Mouse (Mus musculus) testis, adult 2 months (tissue): ENCODE data around the gene Tbc1d32. TPM values are rescaled to one million over a fixed set of nuclear protein-coding genes. Genes with fewer than 3 reads are reported as not detected.

Experiments
- H3K27ac ChIP-seq: fragments of 200-500 bp; 2 replicates; pipeline ENCODE4 v1.5.1; 2012; ENCODE audit warnings: low read depth, low read length; ENCODE audit not compliant: control insufficient read depth, insufficient read depth
- H3K27me3 ChIP-seq: fragments of 200-500 bp; 2 replicates; pipeline ENCODE4 v1.6.1; 2012; ENCODE audit warnings: mild to moderate bottlenecking, low read length, moderate library complexity; ENCODE audit not compliant: control insufficient read depth, insufficient read depth
- H3K36me3 ChIP-seq: fragments of 200-500 bp; 2 replicates; pipeline ENCODE4 v1.6.1; 2012; ENCODE audit warnings: mild to moderate bottlenecking, low read length; ENCODE audit not compliant: control insufficient read depth, insufficient read depth
- H3K4me1 ChIP-seq: fragments of 200-500 bp; 2 replicates; pipeline ENCODE4 v1.6.1; 2012; ENCODE audit warnings: low read length; ENCODE audit not compliant: control insufficient read depth, insufficient read depth
- H3K4me3 ChIP-seq: fragments of 200-500 bp; 2 replicates; pipeline ENCODE4 v1.5.1; 2012; ENCODE audit warnings: low read depth, mild to moderate bottlenecking, low read length, moderate library complexity, mixed read lengths; ENCODE audit not compliant: control insufficient read depth
- CTCF ChIP-seq: fragments of 200-500 bp; IDR thresholded peaks from 2 replicates; pipeline ENCODE4 v1.5.1; 2012; ENCODE audit warnings: low read depth, mild to moderate bottlenecking, inconsistent platforms, low read length, moderate library complexity; ENCODE audit not compliant: control insufficient read depth, insufficient read depth, insufficient replicate concordance
- POLR2A ChIP-seq: fragments of 200-500 bp; IDR thresholded peaks from 2 replicates; pipeline ENCODE4 v1.6.1; 2012; ENCODE audit warnings: low read depth, mild to moderate bottlenecking, inconsistent platforms, low read length, moderate library complexity; ENCODE audit not compliant: control insufficient read depth
- polyA plus RNA-seq: library from polyadenylated mRNA; depleted of rRNA; stranded (reverse); fragments of >200 nt; gene quantifications from 2 replicates; pipeline ENCODE4 v1.2.3, GENCODE M21; 2012

The Tbc1d32 gene
- polyA plus RNA-seq, 1 experiment: 2.5 TPM

DNA sequence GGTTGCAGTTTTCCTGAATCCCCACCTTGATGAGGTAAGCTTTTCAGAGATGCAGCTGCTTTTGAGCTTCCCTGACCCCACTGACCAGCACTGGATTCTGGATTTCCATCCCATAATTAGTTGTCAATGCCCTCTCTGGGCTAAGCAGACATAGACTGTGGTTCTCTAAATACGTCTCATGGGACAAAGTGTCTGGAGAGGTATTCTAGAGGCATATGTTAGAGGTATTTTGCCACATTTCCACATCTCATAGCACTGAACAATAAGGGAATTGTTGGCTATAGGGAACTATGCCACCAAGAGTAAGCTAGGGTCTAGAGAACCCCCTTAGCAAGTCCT, 121.5 kb downstream of the Tbc1d32 start:
- TF ChIP-seq CTCF (no peak), POLR2A (no peak)
- peak overlapping the region; percentile 87 for H3K4me3 ChIP-seq

DNA sequence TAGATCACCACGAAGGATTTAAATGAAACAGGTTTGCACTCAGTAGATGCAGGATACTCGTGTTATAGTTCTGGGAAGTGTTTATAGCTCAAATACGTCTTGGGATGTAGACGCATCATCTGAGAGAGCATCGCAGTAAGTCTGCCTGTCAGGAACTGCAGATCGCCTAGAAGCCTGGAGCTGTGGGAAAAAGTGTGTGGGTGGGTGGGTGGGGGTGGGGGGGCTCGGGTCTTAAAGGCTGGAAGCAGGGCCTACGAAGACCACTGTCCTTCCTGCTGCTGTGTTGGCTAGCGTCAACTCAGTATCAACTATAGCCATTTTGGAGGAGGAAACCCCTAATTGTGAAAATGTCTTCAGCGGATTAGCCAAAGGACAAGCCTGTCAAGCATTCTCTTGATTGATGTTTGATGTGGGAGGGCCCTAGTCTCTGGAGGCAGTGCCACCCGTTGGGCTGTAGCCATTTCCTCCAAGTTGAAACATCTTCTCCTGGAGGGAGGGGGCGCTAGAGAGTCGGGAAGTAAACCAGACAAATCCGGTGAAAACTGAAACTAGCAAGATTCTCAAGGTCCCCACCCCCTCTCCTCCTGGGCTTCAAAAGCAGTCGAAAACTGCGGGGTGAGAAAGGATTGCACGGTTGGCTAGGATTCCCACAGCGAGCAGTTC, 122.0 kb downstream of the Tbc1d32 start, which contains the start of gene Msl3l2:
Gene Msl3l2 (plus strand): TSS at position 585 of the 663 bp plus-strand sequence.
- peaks cover 5% of the 10 kb centered on the region for H3K4me1 ChIP-seq
- no peak for TF ChIP-seq POLR2A
- TF ChIP-seq CTCF: peak; percentile 58; the same call in 1 of the 2 replicates
- peak within 1 kb of the TSS; percentile 90 for H3K27ac ChIP-seq
- peak within 1 kb of the TSS; percentile 87 for H3K4me3 ChIP-seq
- H3K27me3 ChIP-seq: no peaks in the 10 kb centered on the region
- no peaks in the 10 kb centered on the region for H3K36me3 ChIP-seq

More for the DNA sequence above, 121.5 kb downstream of the Tbc1d32 start:
- Histone ChIP-seq H3K27me3 (no peaks in the 10 kb centered on the region), H3K4me1 (peaks cover 5% of the 10 kb centered on the region), H3K27ac (peak overlapping the region; percentile 90), H3K36me3 (no peaks in the 10 kb centered on the region)

DNA sequence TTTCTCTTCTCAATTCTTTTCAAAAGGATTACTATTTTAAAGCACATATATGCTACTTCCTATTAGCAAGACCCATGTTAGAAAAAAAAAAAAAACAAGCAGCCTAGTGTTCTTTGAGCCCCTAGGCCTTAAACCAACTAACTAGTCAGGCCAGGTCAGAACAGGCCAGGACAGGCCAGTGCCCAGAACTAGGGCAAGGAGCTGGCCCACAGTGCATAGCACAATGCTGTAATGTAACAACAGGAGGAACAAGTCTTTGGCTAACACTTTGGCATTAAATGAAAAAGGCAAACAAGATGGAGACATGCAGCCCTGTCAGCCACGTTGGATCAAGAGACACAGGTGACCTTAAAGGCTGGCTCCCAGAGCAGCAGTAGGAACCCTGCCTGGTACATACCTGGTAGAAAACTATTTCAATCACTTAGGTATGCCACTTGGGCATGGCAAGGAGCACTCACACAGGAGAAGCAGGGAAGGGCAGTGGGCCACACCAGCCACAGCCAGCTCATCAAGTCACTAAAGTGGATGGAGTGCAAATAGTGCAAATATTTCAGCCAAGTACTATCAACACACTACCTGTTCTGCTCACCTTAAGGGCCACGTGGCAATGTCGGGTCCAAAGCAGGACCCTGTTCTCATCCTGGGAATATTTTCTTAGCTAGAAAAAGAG, 128.7 kb downstream of the Tbc1d32 start:
- no peak for TF ChIP-seq CTCF
- no peak for TF ChIP-seq POLR2A
- no peaks in the 10 kb centered on the region for H3K36me3 ChIP-seq
- H3K4me3 ChIP-seq: no peak overlapping the region
- no peak overlapping the region for H3K27ac ChIP-seq
- no peaks in the 10 kb centered on the region for H3K27me3 ChIP-seq
- H3K4me1 ChIP-seq: no peaks in the 10 kb centered on the region

DNA sequence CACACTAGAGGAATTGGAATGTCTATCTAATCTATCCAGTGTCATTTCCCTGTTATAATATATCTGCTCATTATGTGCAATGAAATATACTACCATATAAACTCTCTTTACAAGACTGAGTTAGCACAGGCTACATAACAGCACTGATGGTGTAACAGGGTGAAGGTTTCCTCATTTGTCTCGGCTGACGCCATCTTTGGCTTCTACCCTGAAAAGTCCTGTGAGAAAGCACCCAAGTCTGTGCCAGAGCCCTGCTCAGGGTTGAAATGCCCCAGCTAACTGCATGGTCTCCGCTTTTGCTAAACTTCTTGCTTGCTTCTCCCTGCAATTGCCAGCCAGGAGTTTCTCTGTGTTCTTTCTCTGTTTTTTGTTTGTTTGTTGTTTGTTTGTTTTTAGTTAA, 129.4 kb downstream of the Tbc1d32 start:
- Histone ChIP-seq H3K27ac (no peak overlapping the region), H3K36me3 (no peaks in the 10 kb centered on the region), H3K4me1 (no peaks in the 10 kb centered on the region), H3K4me3 (no peak overlapping the region), H3K27me3 (no peaks in the 10 kb centered on the region)
- no peak for TF ChIP-seq CTCF
- TF ChIP-seq POLR2A: no peak

DNA sequence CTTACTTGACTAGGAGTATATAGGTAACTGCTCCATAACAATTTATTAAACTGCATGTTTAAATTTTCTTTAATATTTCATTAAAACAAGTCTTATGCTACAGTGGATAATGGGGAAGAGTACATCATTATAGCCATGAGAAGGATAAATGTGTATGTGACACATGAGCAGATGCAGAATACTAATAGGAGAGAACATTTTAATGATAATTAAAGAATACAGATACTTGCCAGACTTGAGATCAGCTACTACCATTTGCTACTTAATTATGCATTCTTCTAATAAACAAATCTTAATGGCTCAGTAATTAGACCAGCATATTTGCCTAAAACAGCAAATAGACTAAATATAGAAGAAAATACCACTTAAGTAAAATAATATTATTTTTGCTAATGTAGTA, 131.7 kb downstream of the Tbc1d32 start:
- H3K4me1 ChIP-seq: no peaks in the 10 kb centered on the region
- no peak for TF ChIP-seq CTCF
- TF ChIP-seq POLR2A: no peak

DNA sequence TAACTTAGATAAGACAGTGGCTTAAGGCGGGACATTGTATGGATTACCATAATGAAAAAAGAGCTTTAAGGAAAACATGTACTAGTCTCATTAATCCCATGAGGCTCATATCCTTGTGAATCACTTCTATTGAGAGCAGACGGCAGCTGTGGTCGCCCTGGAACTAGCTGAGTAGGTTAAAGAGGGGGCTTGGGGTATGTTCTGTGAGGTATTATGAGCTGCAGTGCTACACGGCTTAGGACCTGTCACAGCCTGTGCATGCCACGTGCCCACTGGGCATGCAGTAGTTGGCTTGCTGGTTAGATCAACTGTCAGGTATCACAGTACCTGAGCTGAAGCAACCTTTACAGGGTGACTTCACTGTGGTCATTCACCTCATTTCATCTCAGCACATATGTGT, 133.9 kb downstream of the Tbc1d32 start:
- no peak for TF ChIP-seq CTCF
- no peak for TF ChIP-seq POLR2A
- no peaks in the 10 kb centered on the region for H3K36me3 ChIP-seq
- H3K27ac ChIP-seq: no peak overlapping the region
- H3K27me3 ChIP-seq: no peaks in the 10 kb centered on the region
- no peaks in the 10 kb centered on the region for H3K4me1 ChIP-seq
- no peak overlapping the region for H3K4me3 ChIP-seq

More for the DNA sequence above, 131.7 kb downstream of the Tbc1d32 start:
- no peak overlapping the region for H3K27ac ChIP-seq
- H3K27me3 ChIP-seq: no peaks in the 10 kb centered on the region
- no peaks in the 10 kb centered on the region for H3K36me3 ChIP-seq
- no peak overlapping the region for H3K4me3 ChIP-seq

DNA sequence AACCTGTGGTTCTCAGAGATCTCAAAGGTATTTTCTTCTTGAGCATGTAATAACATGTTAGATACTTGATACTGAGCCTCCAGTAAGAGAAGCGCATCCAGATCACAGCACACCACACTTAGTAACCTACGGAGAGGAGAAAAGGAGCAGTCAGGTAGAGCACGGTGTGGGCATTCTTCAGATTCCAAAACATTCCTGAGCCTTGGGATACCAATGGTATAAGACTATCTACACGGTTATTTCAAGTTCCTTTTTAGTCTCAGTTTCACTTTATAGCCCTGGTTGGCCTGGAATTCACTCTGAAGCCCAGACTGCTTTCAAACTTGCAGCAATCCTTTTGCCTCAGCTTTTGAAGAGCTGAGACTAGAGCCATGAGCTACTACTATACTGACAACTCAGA, 138.8 kb downstream of the Tbc1d32 start:
- no peak overlapping the region for H3K27ac ChIP-seq
- H3K36me3 ChIP-seq: no peaks in the 10 kb centered on the region
- no peaks in the 10 kb centered on the region for H3K27me3 ChIP-seq
- no peaks in the 10 kb centered on the region for H3K4me1 ChIP-seq
- H3K4me3 ChIP-seq: no peak overlapping the region
- TF ChIP-seq CTCF (no peak), POLR2A (no peak)
